Mouse (Mus musculus) thymus, adult 2 months (tissue): ENCODE results near the gene Slc35e4. TPM values are rescaled to one million over a fixed set of nuclear protein-coding genes. Genes with fewer than 3 reads are reported as not detected.

Source experiments
- DNase-seq: peaks from one replicate; pipeline ENCODE4 v3.0.0; 2021
- H3K27ac ChIP-seq: fragments of 200-500 bp; 2 replicates; pipeline ENCODE4 v1.5.1; 2012; ENCODE audit warnings: low read length, control low read depth; ENCODE audit not compliant: control insufficient read depth, insufficient read depth
- H3K27me3 ChIP-seq: fragments of 200-500 bp; 2 replicates; pipeline ENCODE4 v1.6.1; 2012; ENCODE audit warnings: mild to moderate bottlenecking, low read length, moderate library complexity, mixed read lengths; ENCODE audit not compliant: control insufficient read depth, insufficient read depth
- H3K36me3 ChIP-seq: fragments of 200-500 bp; 2 replicates; pipeline ENCODE4 v1.6.1; 2012; ENCODE audit warnings: mild to moderate bottlenecking, low read length, moderate library complexity; ENCODE audit not compliant: control insufficient read depth, insufficient read depth
- H3K4me1 ChIP-seq: fragments of 200-500 bp; replicated peaks from 2 replicates; pipeline ENCODE4 v1.6.1; 2012; ENCODE audit warnings: low read length; ENCODE audit not compliant: control insufficient read depth, insufficient read depth
- H3K4me3 ChIP-seq: fragments of 200-500 bp; 2 replicates; pipeline ENCODE4 v1.5.1; 2012; ENCODE audit warnings: mild to moderate bottlenecking, low read length, control low read depth, moderate library complexity; ENCODE audit not compliant: control insufficient read depth, insufficient read depth
- CTCF ChIP-seq: fragments of 200-500 bp; IDR thresholded peaks from 2 replicates; pipeline ENCODE4 v1.5.1; 2012; ENCODE audit warnings: mild to moderate bottlenecking, control low read depth, low read length, moderate library complexity, borderline replicate concordance; ENCODE audit not compliant: control insufficient read depth, poor library complexity, insufficient read depth; ENCODE audit errors: extremely low read depth
- POLR2A ChIP-seq: fragments of 200-500 bp; IDR thresholded peaks from 2 replicates; pipeline ENCODE4 v1.6.1; 2012; ENCODE audit warnings: mild to moderate bottlenecking, low read length, control low read depth, moderate library complexity; ENCODE audit not compliant: control insufficient read depth, poor library complexity, insufficient read depth; ENCODE audit errors: extremely low read depth
- WGBS: fragments of 180-500 bp; shearing (Covaris S2); methylation state at CpG from one replicate; pipeline ENCODE4 v1.1.7; 2018; 5-methylcytosine and 5-hydroxymethylcytosine counted together
- polyA plus RNA-seq: library from polyadenylated mRNA; depleted of rRNA; stranded (reverse); fragments of >200 nt; gene quantifications from 2 replicates; pipeline ENCODE4 v1.2.3, GENCODE M21; 2012

The Slc35e4 gene
- polyA plus RNA-seq, 1 experiment: 3.9 TPM

- no peak overlapping the region for H3K4me3 ChIP-seq
- no peaks in the 10 kb centered on the region; the same call in 1 of the 2 replicates for H3K27me3 ChIP-seq
- TF ChIP-seq CTCF (no peak), POLR2A (no peak)
- peaks cover 12% of the 10 kb centered on the region for H3K4me1 ChIP-seq
- no peak overlapping the region for H3K27ac ChIP-seq
- no peak for DNase-seq
- no peaks in the 10 kb centered on the region for H3K36me3 ChIP-seq
- WGBS: 90% methylated on average over 4 of the region's 4 CpGs
Measured at GRCm38 (mm10) chr11:3909236-3909635, 5.2 kb downstream of the Slc35e4 start.

- no peak for TF ChIP-seq POLR2A
- TF ChIP-seq CTCF: no peak
- Histone ChIP-seq H3K36me3 (no peaks in the 10 kb centered on the region), H3K27ac (no peak overlapping the region), H3K4me1 (no peaks in the 10 kb centered on the region), H3K27me3 (no peaks in the 10 kb centered on the region), H3K4me3 (no peak overlapping the region)
- DNase-seq: no peak
- WGBS: 92% methylated on average over 1 of the region's 1 CpGs
Measured at GRCm38 (mm10) chr11:3905446-3905845, 9.0 kb downstream of the Slc35e4 start.

GRCm38 (mm10) chr11:3904673-3905072, 9.8 kb downstream of the Slc35e4 start:
- no peaks in the 10 kb centered on the region for H3K36me3 ChIP-seq
- H3K4me1 ChIP-seq: no peaks in the 10 kb centered on the region

GRCm38 (mm10) chr11:3903046-3903445, 11.4 kb downstream of the Slc35e4 start:
- Histone ChIP-seq H3K36me3 (no peaks in the 10 kb centered on the region), H3K4me3 (no peak overlapping the region), H3K27ac (no peak overlapping the region), H3K4me1 (no peaks in the 10 kb centered on the region), H3K27me3 (no peaks in the 10 kb centered on the region)
- no peak for DNase-seq
- no peak for TF ChIP-seq POLR2A
- no peak for TF ChIP-seq CTCF
- WGBS: 83% methylated on average over 5 of the region's 5 CpGs

More at GRCm38 (mm10) chr11:3904673-3905072, 9.8 kb downstream of the Slc35e4 start:
- no peak overlapping the region for H3K4me3 ChIP-seq
- 84% methylated on average over 6 of the region's 6 CpGs for WGBS
- no peak for TF ChIP-seq CTCF
- TF ChIP-seq POLR2A: no peak
- H3K27me3 ChIP-seq: no peaks in the 10 kb centered on the region
- DNase-seq: no peak
- H3K27ac ChIP-seq: no peak overlapping the region

- H3K27ac ChIP-seq: no peak overlapping the region
- no peaks in the 10 kb centered on the region for H3K36me3 ChIP-seq
- no peak overlapping the region for H3K4me3 ChIP-seq
- WGBS: 94% methylated on average over 3 of the region's 3 CpGs
- no peaks in the 10 kb centered on the region for H3K27me3 ChIP-seq
- no peaks in the 10 kb centered on the region for H3K4me1 ChIP-seq
- TF ChIP-seq CTCF: no peak
- TF ChIP-seq POLR2A: no peak
- DNase-seq: no peak
Measured at GRCm38 (mm10) chr11:3902516-3902915, 11.9 kb downstream of the Slc35e4 start.

- Histone ChIP-seq H3K27me3 (no peaks in the 10 kb centered on the region), H3K4me3 (no peak overlapping the region), H3K36me3 (no peaks in the 10 kb centered on the region), H3K27ac (no peak overlapping the region), H3K4me1 (peaks cover 1% of the 10 kb centered on the region; the same call in 1 of the 2 replicates)
- WGBS: 94% methylated on average over 6 of the region's 6 CpGs
- TF ChIP-seq CTCF (no peak), POLR2A (no peak)
- no peak for DNase-seq
Measured at GRCm38 (mm10) chr11:3900296-3900695, 14.2 kb downstream of the Slc35e4 start.

- Histone ChIP-seq H3K36me3 (no peaks in the 10 kb centered on the region), H3K4me3 (no peak overlapping the region), H3K27me3 (no peaks in the 10 kb centered on the region), H3K4me1 (peaks cover 10% of the 10 kb centered on the region), H3K27ac (no peak overlapping the region)
- DNase-seq: no peak
- 91% methylated on average over 1 of the region's 1 CpGs for WGBS
- no peak for TF ChIP-seq CTCF
- no peak for TF ChIP-seq POLR2A
Measured at GRCm38 (mm10) chr11:3895933-3896332, 18.5 kb downstream of the Slc35e4 start.
